Mouse (Mus musculus) stomach, embryonic 16.5 days (tissue): ENCODE data around the gene Kng2. TPM values are rescaled to one million over a fixed set of nuclear protein-coding genes. Genes with fewer than 3 reads are reported as not detected.

Experiments
- ATAC-seq: fragments of 200-750 bp; cut with Nextera tagmentation; 2 replicates; pipeline ENCODE4 v1.8.0; 2017; ENCODE audit warnings: moderate number of reproducible peaks, moderate TSS enrichment; ENCODE audit not compliant: insufficient read depth, low FRiP score
- H3K27ac ChIP-seq: fragments of 300-500 bp; sonication (generic); 2 replicates; pipeline ENCODE4 v1.5.1; 2014; ENCODE audit warnings: low read length
- H3K27me3 ChIP-seq: fragments of 300-500 bp; sonication (generic); 2 replicates; pipeline ENCODE4 v1.6.1; 2014; ENCODE audit warnings: low read length, control low read depth, mixed read lengths; ENCODE audit not compliant: control insufficient read depth, insufficient read depth
- H3K36me3 ChIP-seq: fragments of 300-500 bp; sonication (generic); 2 replicates; pipeline ENCODE4 v1.6.1; 2014; ENCODE audit warnings: low read length; ENCODE audit not compliant: control insufficient read depth, insufficient read depth
- H3K4me1 ChIP-seq: fragments of 300-500 bp; sonication (generic); 2 replicates; pipeline ENCODE4 v1.6.1; 2014; ENCODE audit warnings: low read length, control low read depth, mixed read lengths; ENCODE audit not compliant: control insufficient read depth, insufficient read depth
- H3K4me2 ChIP-seq: fragments of 300-500 bp; sonication (generic); 2 replicates; pipeline ENCODE4 v1.6.1; 2014; ENCODE audit warnings: low read depth, low read length, mixed read lengths
- H3K4me3 ChIP-seq: fragments of 300-500 bp; sonication (generic); replicated peaks from 2 replicates; pipeline ENCODE4 v1.5.1; 2014; ENCODE audit warnings: mild to moderate bottlenecking, low read length
- H3K9ac ChIP-seq: fragments of 300-500 bp; sonication (generic); 2 replicates; pipeline ENCODE4 v1.6.1; 2014; ENCODE audit warnings: low read length
- H3K9me3 ChIP-seq: fragments of 300-500 bp; sonication (generic); replicated peaks from 2 replicates; pipeline ENCODE4 v1.6.1; 2016; ENCODE audit warnings: low read length, control low read depth; ENCODE audit not compliant: control insufficient read depth
- WGBS: fragments of 180-500 bp; shearing (Covaris S2); extraction: QIAGEN DNeasy Blood & Tissue Kit; methylation state at CpG from one replicate; pipeline ENCODE4 v1.1.7; 2014; 5-methylcytosine and 5-hydroxymethylcytosine counted together
- polyA plus RNA-seq: library from polyadenylated mRNA; unstranded; fragments of >200 nt; fragmentation: Nextera tagmentation; extraction: Ambion mirVana; gene quantifications from 2 replicates; pipeline ENCODE4 v1.2.1, GENCODE M21; 2015

The Kng2 gene
- polyA plus RNA-seq, 1 experiment from 2014 or later = 2.4 TPM

DNA sequence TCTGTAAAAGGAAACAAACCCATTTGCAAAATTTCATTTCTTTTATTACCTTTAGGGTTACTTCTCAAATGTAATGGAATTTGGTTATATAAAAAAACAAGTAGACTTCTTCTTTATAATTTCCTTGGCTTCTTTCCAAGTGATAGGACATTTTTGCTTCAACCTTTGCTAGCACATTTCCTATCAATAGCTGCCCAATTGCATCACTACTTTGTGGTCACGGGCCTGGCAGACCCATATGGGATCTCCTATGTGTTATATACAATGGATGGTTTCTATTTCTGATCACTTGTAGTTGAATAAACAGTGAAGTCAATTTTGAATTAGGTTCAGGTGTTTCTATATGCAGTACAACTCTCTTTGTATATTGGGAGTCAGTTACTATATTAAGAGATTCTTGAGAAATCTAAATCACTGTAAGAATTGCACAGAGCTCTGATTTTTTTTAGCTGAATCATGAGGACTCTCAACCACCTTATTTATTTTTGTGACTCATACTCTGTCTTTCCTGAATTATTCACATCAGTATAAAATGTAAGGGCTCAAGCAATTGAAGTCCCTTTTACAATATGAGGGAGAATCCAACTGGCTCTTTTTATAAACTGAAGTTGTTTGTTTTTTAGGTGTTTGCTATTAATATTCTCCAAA lies 61.8 kb downstream of the Kng2 start:
- no peaks in the 10 kb centered on the region for H3K36me3 ChIP-seq
- H3K4me3 ChIP-seq = no peak overlapping the region
- no peak for ATAC-seq
- H3K4me2 ChIP-seq = no peak overlapping the region
- H3K27me3 ChIP-seq = no peaks in the 10 kb centered on the region
- WGBS = 61% methylated on average over 1 of the region's 1 CpGs
- no peak overlapping the region for H3K9ac ChIP-seq
- H3K27ac ChIP-seq = no peak overlapping the region
- no peaks in the 10 kb centered on the region for H3K9me3 ChIP-seq
- no peaks in the 10 kb centered on the region for H3K4me1 ChIP-seq

- Histone ChIP-seq H3K9ac (no peak overlapping the region), H3K36me3 (no peaks in the 10 kb centered on the region), H3K4me1 (no peaks in the 10 kb centered on the region), H3K9me3 (no peaks in the 10 kb centered on the region), H3K27me3 (no peaks in the 10 kb centered on the region), H3K27ac (no peak overlapping the region), H3K4me3 (no peak overlapping the region), H3K4me2 (no peak overlapping the region)
- no peak for ATAC-seq
These were observed 66.0 kb downstream of the Kng2 start for GRCm38 (mm10) chr16:22963293-22963692.

GRCm38 (mm10) chr16:22962256-22962655 lies 67.0 kb downstream of the Kng2 start:
- ATAC-seq = no peak
- H3K9me3 ChIP-seq = no peaks in the 10 kb centered on the region
- H3K27me3 ChIP-seq = no peaks in the 10 kb centered on the region
- H3K4me2 ChIP-seq = no peak overlapping the region
- H3K27ac ChIP-seq = no peak overlapping the region
- no peaks in the 10 kb centered on the region for H3K36me3 ChIP-seq
- 80% methylated on average over 5 of the region's 5 CpGs for WGBS
- H3K4me1 ChIP-seq = no peaks in the 10 kb centered on the region
- no peak overlapping the region for H3K9ac ChIP-seq
- H3K4me3 ChIP-seq = no peak overlapping the region

- 90% methylated on average over 8 of the region's 8 CpGs for WGBS
- ATAC-seq = no peak
- H3K27ac ChIP-seq = no peak overlapping the region
These were observed 68.2 kb downstream of the Kng2 start for GRCm38 (mm10) chr16:22961073-22961472.

GRCm38 (mm10) chr16:22956085-22956439 lies 73.2 kb downstream of the Kng2 start:
- H3K9ac ChIP-seq = no peak overlapping the region
- no peak overlapping the region for H3K27ac ChIP-seq
- no peak overlapping the region for H3K4me3 ChIP-seq
- H3K27me3 ChIP-seq = no peaks in the 10 kb centered on the region
- H3K4me2 ChIP-seq = no peak overlapping the region
- H3K4me1 ChIP-seq = no peaks in the 10 kb centered on the region
- no peaks in the 10 kb centered on the region for H3K36me3 ChIP-seq
- no peaks in the 10 kb centered on the region for H3K9me3 ChIP-seq
- WGBS = 85% methylated on average over 11 of the region's 11 CpGs
- ATAC-seq = no peak

More at GRCm38 (mm10) chr16:22961073-22961472, 68.2 kb downstream of the Kng2 start:
- Histone ChIP-seq H3K9me3 (no peaks in the 10 kb centered on the region), H3K4me3 (no peak overlapping the region), H3K36me3 (no peaks in the 10 kb centered on the region), H3K4me2 (no peak overlapping the region), H3K4me1 (no peaks in the 10 kb centered on the region), H3K9ac (no peak overlapping the region), H3K27me3 (no peaks in the 10 kb centered on the region)

GRCm38 (mm10) chr16:22955397-22956084 lies 73.7 kb downstream of the Kng2 start:
- WGBS = 55% methylated on average over 13 of the region's 13 CpGs
- ATAC-seq = no peak
- H3K36me3 ChIP-seq = no peaks in the 10 kb centered on the region
- H3K4me2 ChIP-seq = no peak overlapping the region
- H3K9me3 ChIP-seq = no peaks in the 10 kb centered on the region
- no peaks in the 10 kb centered on the region for H3K4me1 ChIP-seq
- H3K9ac ChIP-seq = no peak overlapping the region
- H3K27me3 ChIP-seq = no peaks in the 10 kb centered on the region
- H3K4me3 ChIP-seq = no peak overlapping the region
- no peak overlapping the region for H3K27ac ChIP-seq

DNA sequence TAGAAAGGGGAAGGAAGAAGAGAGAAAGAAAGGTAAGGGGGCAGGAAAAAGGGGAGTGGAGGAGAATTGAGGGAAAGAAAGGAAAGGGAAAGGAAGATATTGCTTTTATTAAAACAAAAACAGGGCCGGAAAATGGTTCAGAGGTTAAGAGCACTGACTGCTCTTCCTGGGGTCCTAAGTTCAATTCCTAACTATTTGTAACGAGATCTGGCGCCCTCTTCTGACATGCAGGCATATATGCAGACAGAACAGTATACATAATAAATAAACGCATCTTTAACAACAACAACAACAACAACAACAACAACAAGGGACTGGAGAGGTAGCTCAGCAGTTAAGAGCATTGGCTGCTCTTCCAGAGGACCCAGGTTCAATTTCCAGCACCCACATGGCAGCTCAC lies 76.2 kb downstream of the Kng2 start:
- Histone ChIP-seq H3K27ac (no peak overlapping the region), H3K36me3 (no peaks in the 10 kb centered on the region), H3K4me3 (no peak overlapping the region), H3K9ac (no peak overlapping the region), H3K4me2 (no peak overlapping the region), H3K4me1 (no peaks in the 10 kb centered on the region), H3K9me3 (no peaks in the 10 kb centered on the region), H3K27me3 (no peaks in the 10 kb centered on the region)
- 29% methylated on average over 4 of the region's 4 CpGs for WGBS
- ATAC-seq = no peak

DNA sequence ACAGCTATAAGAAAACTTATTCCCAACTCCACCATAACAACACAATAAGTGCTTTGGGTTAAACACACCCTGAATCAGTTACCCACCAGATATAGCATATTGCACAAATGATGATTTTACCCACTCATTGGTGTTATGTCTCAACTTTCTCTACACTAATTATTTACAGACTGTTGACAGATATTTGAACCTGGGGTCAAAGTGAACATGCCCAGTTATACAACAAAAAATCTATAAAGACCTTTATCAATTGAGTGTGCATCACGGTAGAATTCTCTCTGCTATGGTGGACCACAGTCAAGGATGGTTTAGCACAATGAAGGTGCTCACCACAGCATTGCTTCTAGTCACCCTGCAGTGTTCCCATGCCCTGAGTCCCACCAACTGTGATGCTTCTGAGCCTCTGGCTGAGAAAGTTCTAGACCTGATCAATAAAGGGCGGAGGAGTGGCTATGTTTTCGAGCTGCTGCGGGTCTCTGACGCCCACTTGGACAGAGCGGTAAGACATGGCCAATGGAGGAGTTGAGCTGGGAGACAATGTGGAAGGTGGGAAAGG lies 78.4 kb downstream of the Kng2 start, which contains the start of gene Hrg:
TSS of gene Hrg (plus strand) at position 233 of the 556 bp plus-strand sequence.
- Histone ChIP-seq H3K27me3 (no peaks in the 10 kb centered on the region), H3K36me3 (no peaks in the 10 kb centered on the region), H3K9me3 (no peaks in the 10 kb centered on the region), H3K4me3 (no peak within 1 kb of the TSS), H3K4me2 (no peak within 1 kb of the TSS), H3K4me1 (no peaks in the 10 kb centered on the region), H3K27ac (no peak within 1 kb of the TSS), H3K9ac (no peak within 1 kb of the TSS)
- no peak for ATAC-seq
- 92% methylated on average over 6 of the region's 6 CpGs for WGBS

GRCm38 (mm10) chr16:22947371-22947770 lies 81.9 kb downstream of the Kng2 start:
- no peak for ATAC-seq
- 87% methylated on average over 2 of the region's 2 CpGs for WGBS
- Histone ChIP-seq H3K4me1 (no peaks in the 10 kb centered on the region), H3K27ac (no peak overlapping the region), H3K9ac (no peak overlapping the region), H3K4me2 (no peak overlapping the region), H3K36me3 (no peaks in the 10 kb centered on the region), H3K27me3 (no peaks in the 10 kb centered on the region), H3K9me3 (no peaks in the 10 kb centered on the region), H3K4me3 (no peak overlapping the region)
